Mouse (Mus musculus) G1E (cell line): Measurements from ENCODE around the gene Ak7. TPM values are rescaled to one million over a fixed set of nuclear protein-coding genes. Genes with fewer than 3 reads are reported as not detected.

Experiments
- ATAC-seq: 2 replicates; pipeline ENCODE4 v1.8.0; 2016; ENCODE audit warnings: mild to moderate bottlenecking; ENCODE audit not compliant: insufficient number of reproducible peaks, poor library complexity, low FRiP score, severe bottlenecking; ENCODE audit errors: extremely low read depth
- DNase-seq: peaks from one replicate; pipeline ENCODE4 v3.0.0; 2012; ENCODE audit warnings: low spot score
- H3K27me3 ChIP-seq: 2 replicates; pipeline ENCODE4 v1.6.1; 2012; ENCODE audit warnings: mild to moderate bottlenecking, low read length, inconsistent platforms; ENCODE audit not compliant: insufficient read depth
- H3K36me3 ChIP-seq: replicated peaks from 2 replicates; pipeline ENCODE3; 2012; ENCODE audit warnings: mild to moderate bottlenecking, inconsistent platforms
- H3K4me1 ChIP-seq: 2 replicates; pipeline ENCODE4 v1.6.1; 2012; ENCODE audit warnings: low read depth, low read length, inconsistent platforms, mixed read lengths; ENCODE audit not compliant: insufficient read depth
- H3K4me3 ChIP-seq: 2 replicates; pipeline ENCODE4 v1.5.1; 2012; ENCODE audit warnings: low read depth, mild to moderate bottlenecking, inconsistent platforms, low read length, moderate library complexity, mixed read lengths
- H3K9me3 ChIP-seq: replicated peaks from 2 replicates; pipeline ENCODE4 v1.6.1; 2012; ENCODE audit warnings: inconsistent platforms
- CTCF ChIP-seq: IDR thresholded peaks from 2 replicates; pipeline ENCODE4 v1.5.1; 2012; ENCODE audit warnings: low read depth, low read length, inconsistent platforms, mixed read lengths
- GATA1 ChIP-seq: IDR thresholded peaks from 2 replicates; pipeline ENCODE4 v1.6.1; 2012; ENCODE audit warnings: borderline replicate concordance, low read length, inconsistent platforms, mixed read lengths
- GATA2 ChIP-seq: IDR thresholded peaks from 2 replicates; pipeline ENCODE4 v1.6.1; 2012; ENCODE audit warnings: low read depth, low read length, inconsistent platforms, borderline replicate concordance
- POLR2AphosphoS5 ChIP-seq: IDR thresholded peaks from 2 replicates; pipeline ENCODE4 v1.6.1; 2012; ENCODE audit warnings: low read depth, low read length, inconsistent platforms; ENCODE audit not compliant: insufficient replicate concordance
- TAL1 ChIP-seq: conservative IDR thresholded peaks from 2 replicates; pipeline ENCODE4 v1.6.1; 2012; ENCODE audit warnings: low read depth, low read length, inconsistent platforms, mixed read lengths
- polyA plus RNA-seq: library from polyadenylated mRNA; stranded (reverse); fragments of >175 nt; gene quantifications from 2 replicates; pipeline ENCODE4 v1.2.3, GENCODE M21; 2012
- total RNA-seq, 2 experiments: library from RNA; stranded (forward) in 1 of 2; stranded (reverse) in 1 of 2; fragments of 200-1000 nt in 1 of 2; fragments of >200 nt in 1 of 2; fragmentation: Nextera tagmentation in 1 of 2; gene quantifications; 2 replicates each; pipeline ENCODE4 v1.2.3; 2014 to 2017

The Ak7 gene
- total and polyA plus RNA-seq, 3 experiments, result 0.18 to 1.4 (median 0.44) TPM

GRCm38 (mm10) chr12:105727268-105727667 lies 21.5 kb downstream of the Ak7 start:
- H3K9me3 ChIP-seq, result 0 out of 2 replicates have a peak, but pooled peaks cover 2% of the 10 kb centered on the region
- ATAC-seq, result peak; percentile 68
- peak; percentile 54 for DNase-seq
- H3K4me1 ChIP-seq, result peaks cover 76% of the 10 kb centered on the region
- no peak overlapping the region; the same call in 1 of the 2 replicates for H3K4me3 ChIP-seq
- H3K36me3 ChIP-seq, result no peaks in the 10 kb centered on the region
- H3K27me3 ChIP-seq, result no peaks in the 10 kb centered on the region
- TF ChIP-seq GATA1, result no peak

DNA sequence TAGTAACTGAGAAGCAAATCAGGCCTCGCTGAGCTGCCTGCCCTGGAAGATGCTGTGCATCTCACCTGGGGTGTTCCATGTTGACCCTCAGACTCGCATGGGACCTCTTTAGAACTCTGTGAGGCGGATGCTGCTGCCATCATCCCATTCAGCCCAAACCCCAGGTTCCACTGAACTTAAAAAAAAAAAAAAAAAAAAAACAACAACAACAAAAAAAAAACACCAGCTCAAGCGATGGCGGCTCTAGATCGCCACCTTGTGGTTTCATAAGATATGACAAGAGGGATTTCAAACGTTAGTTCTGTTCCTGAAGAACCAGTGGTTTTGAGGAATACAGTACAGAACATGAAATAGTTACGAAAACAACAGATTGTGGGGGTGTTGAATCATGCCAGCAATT lies 22.2 kb downstream of the Ak7 start:
- no peaks in the 10 kb centered on the region for H3K36me3 ChIP-seq
- no peaks in the 10 kb centered on the region for H3K27me3 ChIP-seq
- H3K9me3 ChIP-seq, result 0 out of 2 replicates have a peak, but pooled peaks cover 2% of the 10 kb centered on the region
- H3K4me1 ChIP-seq, result peaks cover 75% of the 10 kb centered on the region
- TF ChIP-seq GATA2 (no peak), CTCF (peak; percentile 67)
- DNase-seq, result no peak
- H3K4me3 ChIP-seq, result no peak overlapping the region
- ATAC-seq, result no peak

GRCm38 (mm10) chr12:105730851-105731460 lies 25.2 kb downstream of the Ak7 start:
- DNase-seq, result no peak
- H3K36me3 ChIP-seq, result no peaks in the 10 kb centered on the region
- ATAC-seq, result no peak
- peaks cover 74% of the 10 kb centered on the region for H3K4me1 ChIP-seq
- TF ChIP-seq POLR2AphosphoS5 (no peak), CTCF (no peak), GATA1 (no peak), TAL1 (no peak), GATA2 (no peak)
- H3K9me3 ChIP-seq, result 0 out of 2 replicates have a peak, but pooled peaks cover 2% of the 10 kb centered on the region
- no peaks in the 10 kb centered on the region for H3K27me3 ChIP-seq
- H3K4me3 ChIP-seq, result no peak overlapping the region

GRCm38 (mm10) chr12:105733370-105734159 lies 27.8 kb downstream of the Ak7 start:
- DNase-seq (no peak), ATAC-seq (no peak)
- H3K36me3 ChIP-seq, result no peaks in the 10 kb centered on the region
- peaks cover 4% of the 10 kb centered on the region for H3K9me3 ChIP-seq
- no peak for TF ChIP-seq POLR2AphosphoS5
- TF ChIP-seq GATA1, result no peak
- no peak for TF ChIP-seq GATA2
- no peak for TF ChIP-seq TAL1
- TF ChIP-seq CTCF, result no peak
- peaks cover 60% of the 10 kb centered on the region for H3K4me1 ChIP-seq
- H3K4me3 ChIP-seq, result no peak overlapping the region
- no peaks in the 10 kb centered on the region for H3K27me3 ChIP-seq

- peaks cover 56% of the 10 kb centered on the region for H3K4me1 ChIP-seq
- no peaks in the 10 kb centered on the region for H3K27me3 ChIP-seq
- no peak for TF ChIP-seq GATA1
- TF ChIP-seq GATA2, result no peak
- TF ChIP-seq POLR2AphosphoS5, result no peak
- no peak for TF ChIP-seq CTCF
- no peak for TF ChIP-seq TAL1
- ATAC-seq (no peak), DNase-seq (no peak)
- no peaks in the 10 kb centered on the region for H3K36me3 ChIP-seq
- H3K9me3 ChIP-seq, result peaks cover 18% of the 10 kb centered on the region
- no peak overlapping the region for H3K4me3 ChIP-seq
Observed at GRCm38 (mm10) chr12:105735226-105735888, 29.6 kb downstream of the Ak7 start.

DNA sequence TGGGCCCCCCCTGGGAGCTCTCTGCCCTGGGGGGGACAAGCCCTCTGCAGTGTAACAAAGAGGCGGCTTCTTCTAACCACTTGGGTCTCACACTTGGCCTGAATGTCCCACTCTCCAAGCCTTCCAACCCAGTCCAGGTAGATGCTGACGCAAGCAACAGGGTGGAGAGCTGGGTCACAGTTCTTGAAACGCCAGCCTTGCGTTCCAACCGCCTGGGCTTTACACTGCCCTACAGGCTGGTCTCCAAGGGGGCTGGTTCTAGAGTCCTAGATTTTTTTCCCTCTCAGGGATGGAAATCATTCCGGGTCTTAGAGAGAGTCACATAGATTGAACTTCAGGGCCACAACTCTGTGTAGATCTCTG lies 30.1 kb downstream of the Ak7 start:
- Histone ChIP-seq H3K9me3 (peaks cover 20% of the 10 kb centered on the region), H3K36me3 (no peaks in the 10 kb centered on the region), H3K27me3 (no peaks in the 10 kb centered on the region), H3K4me3 (no peak overlapping the region), H3K4me1 (peaks cover 53% of the 10 kb centered on the region)
- ATAC-seq (no peak), DNase-seq (no peak)
- TF ChIP-seq TAL1, result no peak
- TF ChIP-seq GATA1, result no peak
- TF ChIP-seq CTCF, result no peak
- no peak for TF ChIP-seq POLR2AphosphoS5
- no peak for TF ChIP-seq GATA2
